Mouse (Mus musculus): ENCODE results near the gene Capn15. TPM values are rescaled to one million over a fixed set of nuclear protein-coding genes. Genes with fewer than 3 reads are reported as not detected.

Capn15 gene
- polyA plus RNA-seq, 1 experiment from 2014 or later: 32.5 TPM

GRCm38 (mm10) chr17:25961566-25961965 is 24.0 kb downstream of the Capn15 start:
- no peak for ATAC-seq (ENCODE audit: low FRiP score)

GRCm38 (mm10) chr17:25959630-25960467 is 25.7 kb downstream of the Capn15 start:
- H3K4me3 ChIP-seq: no peak overlapping the region
- H3K9me3 ChIP-seq (replicated peaks): no peaks in the 10 kb centered on the region
- peaks cover 62% of the 10 kb centered on the region for H3K36me3 ChIP-seq
- H3K4me2 ChIP-seq (replicated peaks): no peak overlapping the region
- H3K4me1 ChIP-seq: 0 out of 2 replicates have a peak, but pooled peaks cover 4% of the 10 kb centered on the region
- H3K27ac ChIP-seq: no peak overlapping the region
- no peak overlapping the region for H3K9ac ChIP-seq
- H3K27me3 ChIP-seq: no peaks in the 10 kb centered on the region; the same call in 1 of the 2 replicates
- WGBS: 93% methylated on average over 23 of the region's 23 CpGs
- no peak for ATAC-seq (ENCODE audit: low FRiP score)

More at GRCm38 (mm10) chr17:25961566-25961965, 24.0 kb downstream of the Capn15 start:
- no peaks in the 10 kb centered on the region for H3K27me3 ChIP-seq
- H3K9ac ChIP-seq: no peak overlapping the region
- H3K4me1 ChIP-seq: no peaks in the 10 kb centered on the region
- 97% methylated on average over 5 of the region's 5 CpGs for WGBS
- peaks cover 62% of the 10 kb centered on the region for H3K36me3 ChIP-seq
- H3K27ac ChIP-seq: no peak overlapping the region
- no peak overlapping the region for H3K4me2 ChIP-seq (replicated peaks)
- H3K9me3 ChIP-seq (replicated peaks): no peaks in the 10 kb centered on the region
- H3K4me3 ChIP-seq: no peak overlapping the region

GRCm38 (mm10) chr17:25958771-25959494 is 26.7 kb downstream of the Capn15 start:
- no peak overlapping the region for H3K27ac ChIP-seq
- peaks cover 3% of the 10 kb centered on the region for H3K27me3 ChIP-seq
- no peak overlapping the region for H3K4me3 ChIP-seq
- 0 out of 2 replicates have a peak, but pooled peaks cover 4% of the 10 kb centered on the region for H3K4me1 ChIP-seq
- H3K9me3 ChIP-seq (replicated peaks): no peaks in the 10 kb centered on the region
- H3K36me3 ChIP-seq: peaks cover 55% of the 10 kb centered on the region
- no peak overlapping the region for H3K9ac ChIP-seq
- ATAC-seq (ENCODE audit: low FRiP score): no peak
- WGBS: 93% methylated on average over 11 of the region's 11 CpGs
- H3K4me2 ChIP-seq (replicated peaks): no peak overlapping the region

GRCm38 (mm10) chr17:25957586-25958051 is 28.0 kb downstream of the Capn15 start:
- Histone ChIP-seq H3K9me3 (replicated peaks) (no peaks in the 10 kb centered on the region), H3K4me1 (0 out of 2 replicates have a peak, but pooled peaks cover 4% of the 10 kb centered on the region), H3K9ac (no peak overlapping the region), H3K27ac (no peak overlapping the region), H3K27me3 (peaks cover 14% of the 10 kb centered on the region), H3K4me2 (replicated peaks) (no peak overlapping the region), H3K4me3 (no peak overlapping the region), H3K36me3 (peaks cover 42% of the 10 kb centered on the region)
- ATAC-seq (ENCODE audit: low FRiP score): no peak; the same call in 1 of the 2 replicates
- WGBS: 73% methylated on average over 14 of the region's 14 CpGs

DNA sequence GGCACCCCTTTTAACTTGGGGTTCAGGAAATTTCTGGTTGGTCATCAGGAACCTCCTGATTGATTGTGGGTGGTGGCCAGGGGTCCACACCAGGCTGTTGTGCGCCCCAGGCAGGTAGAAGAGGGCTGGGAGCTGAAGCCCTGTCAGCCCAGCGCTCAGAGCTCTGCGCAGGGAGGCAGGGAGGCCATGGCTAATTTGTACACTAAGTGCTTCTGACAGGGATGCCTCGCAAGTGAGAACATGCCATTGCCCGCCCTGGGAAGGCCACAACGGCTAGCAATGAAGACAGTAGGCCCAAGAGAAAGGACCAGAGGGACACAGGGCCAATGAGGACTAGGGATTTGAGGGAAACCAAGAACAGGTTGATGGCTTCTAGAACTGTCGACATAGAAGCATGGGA is 29.0 kb downstream of the Capn15 start:
- H3K9ac ChIP-seq: no peak overlapping the region
- no peak for ATAC-seq (ENCODE audit: low FRiP score)
- no peak overlapping the region for H3K27ac ChIP-seq

DNA sequence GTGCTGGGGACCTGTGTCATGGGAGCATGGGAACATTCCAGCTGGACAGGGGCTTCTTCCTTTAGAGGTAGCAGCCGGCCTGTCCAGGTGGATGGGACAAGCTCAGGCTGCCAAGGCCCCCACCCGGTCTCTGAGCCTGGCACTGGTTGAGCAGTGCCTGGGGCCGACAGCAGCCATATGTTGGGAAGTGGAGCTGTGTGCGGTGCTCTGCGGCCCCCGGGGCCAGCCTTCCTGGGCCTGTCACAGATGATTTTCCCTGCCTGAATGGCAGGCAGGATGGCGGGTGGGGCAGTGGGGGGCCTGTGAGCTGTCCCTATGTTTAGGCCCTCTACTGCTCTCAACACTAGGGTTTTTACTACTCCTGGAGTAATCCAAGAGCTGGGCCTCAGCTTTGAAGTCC is 29.4 kb downstream of the Capn15 start:
- H3K27me3 ChIP-seq: peaks cover 28% of the 10 kb centered on the region
- no peak overlapping the region for H3K4me3 ChIP-seq
- peaks cover 33% of the 10 kb centered on the region for H3K36me3 ChIP-seq
- H3K9me3 ChIP-seq (replicated peaks): no peaks in the 10 kb centered on the region
- no peak overlapping the region for H3K9ac ChIP-seq
- 69% methylated on average over 7 of the region's 7 CpGs for WGBS
- no peak overlapping the region for H3K4me2 ChIP-seq (replicated peaks)
- H3K4me1 ChIP-seq: peaks cover 14% of the 10 kb centered on the region
- no peak for ATAC-seq (ENCODE audit: low FRiP score)
- no peak overlapping the region for H3K27ac ChIP-seq

More for the DNA sequence above, 29.0 kb downstream of the Capn15 start:
- Histone ChIP-seq H3K4me1 (peaks cover 10% of the 10 kb centered on the region), H3K36me3 (peaks cover 37% of the 10 kb centered on the region), H3K4me3 (no peak overlapping the region), H3K27me3 (peaks cover 24% of the 10 kb centered on the region), H3K4me2 (replicated peaks) (no peak overlapping the region), H3K9me3 (replicated peaks) (no peaks in the 10 kb centered on the region)
- WGBS: 83% methylated on average over 7 of the region's 7 CpGs

GRCm38 (mm10) chr17:25955736-25956135 is 29.9 kb downstream of the Capn15 start:
- Histone ChIP-seq H3K27ac (no peak overlapping the region), H3K9ac (no peak overlapping the region), H3K27me3 (peaks cover 33% of the 10 kb centered on the region), H3K4me1 (peaks cover 16% of the 10 kb centered on the region), H3K36me3 (peaks cover 30% of the 10 kb centered on the region), H3K4me2 (replicated peaks) (no peak overlapping the region), H3K9me3 (replicated peaks) (no peaks in the 10 kb centered on the region), H3K4me3 (no peak overlapping the region)
- no peak for ATAC-seq (ENCODE audit: low FRiP score)
- 67% methylated on average over 3 of the region's 3 CpGs for whole genome bisulfite sequencing

DNA sequence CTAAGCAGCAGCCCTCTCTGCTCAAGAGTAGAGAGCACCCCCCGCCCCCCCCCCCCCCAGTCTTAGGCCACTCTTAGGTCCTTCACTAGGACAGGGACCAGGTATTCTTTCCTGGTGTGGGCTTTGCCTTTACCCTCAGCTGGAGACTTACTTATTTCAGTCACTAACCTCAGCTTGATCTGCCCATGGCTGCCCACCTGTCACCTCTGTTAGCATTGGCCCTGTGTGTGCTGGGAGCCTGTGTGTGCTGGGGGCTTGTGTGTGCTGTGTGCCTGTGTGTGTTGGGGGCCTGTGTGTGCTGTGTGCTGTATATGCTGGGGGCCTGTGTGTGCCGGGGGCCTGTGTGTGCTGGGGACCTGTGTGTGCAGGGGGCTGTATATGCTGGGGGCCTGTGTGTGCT is 30.9 kb downstream of the Capn15 start:
- no peak overlapping the region for H3K9ac ChIP-seq
- H3K27me3 ChIP-seq: peaks cover 43% of the 10 kb centered on the region
- ATAC-seq (ENCODE audit: low FRiP score): no peak
- peaks cover 16% of the 10 kb centered on the region for H3K4me1 ChIP-seq
- 75% methylated on average over 1 of the region's 2 CpGs for WGBS
- H3K36me3 ChIP-seq: peaks cover 19% of the 10 kb centered on the region
- H3K9me3 ChIP-seq (replicated peaks): no peaks in the 10 kb centered on the region
- no peak overlapping the region for H3K4me2 ChIP-seq (replicated peaks)
- H3K4me3 ChIP-seq: no peak overlapping the region
- no peak overlapping the region for H3K27ac ChIP-seq

DNA sequence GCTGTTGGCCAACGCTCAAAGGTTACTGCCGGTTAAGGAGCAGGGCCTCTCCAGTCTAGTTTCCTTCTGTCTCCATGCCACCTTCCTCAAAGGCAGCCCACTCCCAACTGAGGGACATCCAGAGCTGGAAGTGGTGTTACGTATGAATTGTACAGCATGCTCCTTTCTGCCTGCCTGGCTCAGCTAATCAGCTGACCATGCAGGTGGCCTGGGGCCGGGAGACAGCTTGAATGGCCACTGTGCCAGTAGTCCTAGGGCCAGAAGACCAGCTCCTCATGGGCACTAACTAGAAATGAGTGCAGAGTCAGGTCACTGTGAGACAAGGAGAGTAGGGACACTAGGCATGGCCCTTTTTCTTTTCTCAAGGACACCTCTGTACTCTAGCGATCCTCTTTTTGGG is 32.4 kb downstream of the Capn15 start:
- no peaks in the 10 kb centered on the region for H3K9me3 ChIP-seq (replicated peaks)
- H3K27me3 ChIP-seq: peaks cover 48% of the 10 kb centered on the region
- no peak overlapping the region for H3K4me3 ChIP-seq
- H3K36me3 ChIP-seq: peaks cover 5% of the 10 kb centered on the region; the same call in 1 of the 2 replicates
- ATAC-seq (ENCODE audit: low FRiP score): no peak
- no peak overlapping the region for H3K9ac ChIP-seq
- H3K4me2 ChIP-seq (replicated peaks): no peak overlapping the region
- 88% methylated on average over 5 of the region's 5 CpGs for WGBS
- H3K4me1 ChIP-seq: peaks cover 16% of the 10 kb centered on the region
- no peak overlapping the region for H3K27ac ChIP-seq

DNA sequence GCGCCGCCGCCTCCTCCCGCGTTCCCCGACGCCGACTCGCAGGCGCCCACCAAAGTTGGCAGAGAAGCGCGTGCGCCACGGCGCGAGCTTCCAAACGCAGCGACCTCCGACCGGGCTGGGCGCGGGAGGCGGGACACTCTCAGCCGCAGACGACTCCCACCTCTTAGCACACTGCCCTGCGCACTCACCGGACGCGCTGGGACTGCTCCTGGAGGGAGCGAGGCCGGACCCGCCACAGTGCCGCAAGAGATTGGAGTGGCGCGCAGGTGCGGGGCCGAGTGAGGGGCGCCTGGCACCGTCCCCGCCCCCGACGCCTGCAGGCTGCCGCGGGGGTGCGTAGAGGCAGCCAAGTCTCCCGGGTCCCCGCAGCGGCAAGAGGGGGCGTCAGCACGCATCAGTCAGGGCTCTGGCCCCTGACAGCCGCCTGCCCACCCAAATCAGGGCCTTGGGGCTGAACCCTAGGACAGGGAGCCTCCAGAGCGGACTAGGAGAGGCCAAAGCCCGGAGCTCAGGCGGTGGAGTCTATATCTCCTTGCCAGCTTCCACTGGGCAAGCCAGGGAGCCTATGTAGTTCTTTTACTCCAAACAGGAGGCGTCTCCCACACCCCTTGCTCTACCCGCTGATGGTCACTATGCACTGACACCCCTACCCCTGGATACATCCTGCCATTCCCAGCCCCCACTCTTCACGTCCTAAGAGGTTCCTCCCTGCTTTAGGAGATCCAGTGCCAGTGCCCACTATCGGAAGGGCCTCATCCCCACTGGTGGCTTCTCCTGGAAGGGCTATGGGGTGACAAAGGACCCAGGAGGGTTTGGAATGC is 33.6 kb downstream of the Capn15 start, which contains the start of gene A930017K11Rik:
TSS of gene A930017K11Rik (minus strand) at position 763 of the 821 bp plus-strand sequence.
- Histone ChIP-seq H3K4me3 (peak within 1 kb of the TSS; percentile 36), H3K4me2 (replicated peaks) (peak within 1 kb of the TSS; percentile 57), H3K27ac (no peak within 1 kb of the TSS), H3K9me3 (replicated peaks) (no peaks in the 10 kb centered on the region), H3K9ac (peak within 1 kb of the TSS; percentile 38; the same call in 1 of the 2 replicates), H3K27me3 (peaks cover 49% of the 10 kb centered on the region), H3K36me3 (no peaks in the 10 kb centered on the region), H3K4me1 (peaks cover 16% of the 10 kb centered on the region)
- WGBS: 1% methylated on average over 58 of the region's 58 CpGs
- ATAC-seq (ENCODE audit: low FRiP score): no peak

DNA sequence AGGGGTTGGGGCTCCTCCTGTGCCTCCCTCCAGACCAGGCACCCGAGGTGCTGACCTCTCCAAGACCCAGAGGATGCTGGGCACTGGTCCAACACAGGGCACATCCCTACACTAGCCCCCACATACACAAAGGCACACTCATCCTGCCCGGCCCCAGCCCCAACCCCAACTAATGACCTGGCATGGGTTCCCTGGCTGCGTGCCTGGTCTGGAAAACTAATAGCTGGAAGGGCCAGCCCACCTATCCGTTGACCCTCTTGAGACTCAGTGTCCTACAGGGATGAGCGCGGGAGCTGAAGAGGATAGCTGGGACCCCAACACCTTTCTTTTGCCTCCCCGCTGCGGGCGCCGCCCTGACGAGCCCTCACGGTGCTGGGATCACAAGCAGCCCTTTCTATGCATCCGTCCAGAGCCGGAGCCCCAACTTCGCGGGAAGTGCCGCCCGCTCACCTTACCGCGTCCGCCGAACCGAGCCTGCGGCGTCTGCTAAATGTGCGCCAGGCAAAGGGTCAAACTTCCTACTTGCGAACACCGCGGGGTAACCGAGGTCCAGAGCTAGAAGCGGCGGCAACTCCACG is 34.3 kb downstream of the Capn15 start:
- peak overlapping the region; percentile 38; the same call in 1 of the 2 replicates for H3K9ac ChIP-seq
- peaks cover 16% of the 10 kb centered on the region for H3K4me1 ChIP-seq
- H3K27me3 ChIP-seq: peaks cover 49% of the 10 kb centered on the region
- peak overlapping the region; percentile 36 for H3K4me3 ChIP-seq
- ATAC-seq (ENCODE audit: low FRiP score): no peak
- H3K27ac ChIP-seq: no peak overlapping the region
- H3K4me2 ChIP-seq (replicated peaks): peak overlapping the region; percentile 57
- H3K36me3 ChIP-seq: no peaks in the 10 kb centered on the region
- H3K9me3 ChIP-seq (replicated peaks): no peaks in the 10 kb centered on the region
- WGBS: under 1% methylated on average over 33 of the region's 33 CpGs

Data from hindbrain, embryonic 12.5 days (tissue).